Mouse (Mus musculus) G1E (cell line): ENCODE measurements around the gene Col5a3.

ENCODE experiments used
- CTCF ChIP-seq: IDR thresholded peaks from 2 replicates; pipeline ENCODE4 v1.5.1; 2012; ENCODE audit warnings: low read depth, low read length, inconsistent platforms, mixed read lengths
- POLR2AphosphoS5 ChIP-seq: IDR thresholded peaks from 2 replicates; pipeline ENCODE4 v1.6.1; 2012; ENCODE audit warnings: low read depth, low read length, inconsistent platforms; ENCODE audit not compliant: insufficient replicate concordance
- TAL1 ChIP-seq: conservative IDR thresholded peaks from 2 replicates; pipeline ENCODE4 v1.6.1; 2012; ENCODE audit warnings: low read depth, low read length, inconsistent platforms, mixed read lengths

DNA sequence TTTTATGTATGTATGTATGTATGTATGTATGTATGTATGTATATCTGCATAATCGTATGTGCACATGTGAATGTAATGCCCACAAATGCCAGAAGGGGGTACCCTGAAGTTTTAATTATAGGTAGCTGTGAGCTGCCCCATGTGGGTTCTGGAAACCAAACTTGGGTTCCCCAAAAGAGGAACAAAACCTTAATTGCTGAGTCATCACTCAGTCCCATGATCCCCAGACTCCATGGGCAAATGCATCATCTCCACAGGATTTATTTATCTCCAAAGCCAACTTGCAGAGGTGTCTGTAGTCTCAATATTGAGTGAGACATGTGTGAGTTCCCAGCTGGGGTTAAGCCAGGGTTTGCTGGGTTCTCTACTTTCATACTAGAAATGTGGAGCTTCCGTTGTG lies 77.6 kb downstream of the Col5a3 start:
- no peak for TF ChIP-seq CTCF
- TF ChIP-seq POLR2AphosphoS5 = no peak
- TF ChIP-seq TAL1 = no peak
